Mouse (Mus musculus): ENCODE data around the gene Brinp2. TPM values are rescaled to one million over a fixed set of nuclear protein-coding genes. Genes with fewer than 3 reads are reported as not detected.

Brinp2 gene
- total RNA-seq (2021) = 100 to 1,000 TPM; 104 to 109 TPM
- long read RNA-seq, experiment 1, full-length matches to known transcripts = 77 of 129 reads
- long read RNA-seq, experiment 1, partial matches to known transcripts = 10 of 129 reads
- long read RNA-seq, experiment 1, other reads (novel, unspliced or antisense) = 42 of 129 reads
- long read RNA-seq, experiment 2, full-length matches to known transcripts = 69 of 101 reads
- long read RNA-seq, experiment 2, partial matches to known transcripts = 10 of 101 reads
- long read RNA-seq, experiment 2, other reads (novel, unspliced or antisense) = 22 of 101 reads

GRCm38 (mm10) chr1:158356051-158356461 is at the start of gene Brinp2:
Gene Brinp2 (minus strand): TSS chr1:158356326.
- DNase-seq (ENCODE audit: low spot score in 2 of 2) = peak; percentile 92 to 95

GRCm38 (mm10) chr1:158400898-158401297 is 44.8 kb upstream of the Brinp2 start:
- DNase-seq (ENCODE audit: low spot score in 2 of 2) = no peak

- DNase-seq (ENCODE audit: low spot score in 2 of 2) = no peak
Measured at GRCm38 (mm10) chr1:158397058-158397457, 40.9 kb upstream of the Brinp2 start.

GRCm38 (mm10) chr1:158390693-158391092 is 34.6 kb upstream of the Brinp2 start:
- no peak for DNase-seq (ENCODE audit: low spot score in 2 of 2)

GRCm38 (mm10) chr1:158388995-158389394 is 32.9 kb upstream of the Brinp2 start:
- no peak for DNase-seq (ENCODE audit: low spot score in 2 of 2)

- no peak for DNase-seq (ENCODE audit: low spot score in 2 of 2)
Measured at GRCm38 (mm10) chr1:158386781-158387180, 30.7 kb upstream of the Brinp2 start.

- no peak for DNase-seq (ENCODE audit: low spot score in 2 of 2)
Measured at GRCm38 (mm10) chr1:158385311-158385710, 29.2 kb upstream of the Brinp2 start.

- DNase-seq (ENCODE audit: low spot score in 2 of 2) = no peak
Measured at GRCm38 (mm10) chr1:158383210-158383609, 27.1 kb upstream of the Brinp2 start.

- no peak for DNase-seq (ENCODE audit: low spot score in 2 of 2)
Measured at GRCm38 (mm10) chr1:158382277-158382676, 26.2 kb upstream of the Brinp2 start.

- no peak for DNase-seq (ENCODE audit: low spot score in 2 of 2)
Measured at GRCm38 (mm10) chr1:158364461-158364860, 8.3 kb upstream of the Brinp2 start.

- DNase-seq (ENCODE audit: low spot score in 2 of 2) = peak; percentile 35 to 50
Measured at GRCm38 (mm10) chr1:158362292-158363101, 6.4 kb upstream of the Brinp2 start.

- DNase-seq (ENCODE audit: low spot score in 2 of 2) = no peak
Measured at GRCm38 (mm10) chr1:158361964-158362291, 5.8 kb upstream of the Brinp2 start, which contains the start of gene Astn1. Gene Astn1 (plus strand): TSS chr1:158362273.

- peak; percentile 61 to 75 for DNase-seq (ENCODE audit: low spot score in 2 of 2)
Measured at GRCm38 (mm10) chr1:158355177-158356050, 712 bp downstream of the Brinp2 start.

- DNase-seq (ENCODE audit: low spot score in 2 of 2) = no peak
Measured at GRCm38 (mm10) chr1:158353656-158354371, 2.3 kb downstream of the Brinp2 start.

GRCm38 (mm10) chr1:158343243-158343714 is 12.8 kb downstream of the Brinp2 start:
- no peak for DNase-seq (ENCODE audit: low spot score in 2 of 2)

- no peak for DNase-seq (ENCODE audit: low spot score in 2 of 2)
Measured at GRCm38 (mm10) chr1:158328839-158329238, 27.3 kb downstream of the Brinp2 start.

GRCm38 (mm10) chr1:158328126-158328525 is 28.0 kb downstream of the Brinp2 start:
- peak; percentile 69 to 77 for DNase-seq (ENCODE audit: low spot score in 2 of 2)

GRCm38 (mm10) chr1:158323325-158323724 is 32.8 kb downstream of the Brinp2 start:
- DNase-seq (ENCODE audit: low spot score in 2 of 2) = no peak

GRCm38 (mm10) chr1:158310426-158311156 is 45.5 kb downstream of the Brinp2 start:
- DNase-seq (ENCODE audit: low spot score in 2 of 2) = peak; percentile 32 to 35

GRCm38 (mm10) chr1:158297042-158297441 is 59.1 kb downstream of the Brinp2 start:
- no peak for DNase-seq (ENCODE audit: low spot score in 2 of 2)

Data from left cerebral cortex, adult 18-20 months (tissue).